Comparison of ENCODE assay signal across 23 mouse cellular contexts in the genomic region with DNA sequence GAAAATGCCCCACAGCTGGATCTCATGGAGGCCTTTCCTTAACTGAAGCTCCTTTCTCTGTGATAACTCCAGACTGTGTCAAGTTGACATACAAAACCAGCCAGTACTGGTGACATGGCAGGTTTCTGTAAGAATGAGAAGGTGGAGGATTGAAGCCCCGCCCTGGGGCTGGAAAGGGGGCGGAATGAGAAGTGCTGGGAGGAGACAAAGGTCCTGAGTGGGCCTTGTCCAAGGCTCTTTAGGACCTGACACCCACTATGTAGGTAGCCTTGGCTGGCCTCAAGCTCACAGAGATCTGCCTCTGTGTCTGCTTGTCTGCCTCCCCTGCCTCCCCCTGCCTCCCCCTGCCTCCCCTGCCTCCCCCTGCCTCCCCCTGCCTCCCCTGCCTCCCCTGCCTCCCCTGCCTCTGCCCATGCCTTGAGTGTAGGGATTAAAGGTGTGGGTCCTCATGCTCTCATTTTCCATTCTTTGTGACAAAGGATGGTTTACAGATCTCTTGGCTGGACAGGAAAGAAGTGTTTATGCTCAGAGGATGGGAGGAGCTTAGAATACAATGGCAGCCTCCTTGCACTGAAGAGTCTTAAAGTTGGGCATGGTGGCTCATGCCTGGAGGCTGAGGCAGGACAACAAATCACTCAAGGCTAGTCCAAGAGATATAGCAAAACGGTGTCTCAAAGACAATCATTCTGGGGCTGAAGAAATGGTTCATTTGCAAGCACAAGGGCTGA. TPM values are rescaled to one million over a fixed set of nuclear protein-coding genes. Genes with fewer than 3 reads are reported as not detected.
DNase-seq lines count a peak whose midpoint lies in the region; ATAC-seq lines count a peak whose summit lies in the region.
"Had no signal": no experiment of that assay in that cellular context is flagged by ENCODE, and none has a peak within 500 bp of the region (broad histone marks: within the 10 kb centered on the region; RNA-seq: fewer than 3 reads in every experiment).

No protein-coding gene starts in this region.

- H3K9me3 ChIP-seq in hindbrain, embryonic 11.5 days (ENCODE audit: control insufficient read depth, low read length) = no peaks in the 10 kb centered on the region
- H3K9me3 ChIP-seq: embryonic facial prominence, embryonic 12.5 days; forebrain, embryonic 13.5 days; heart, embryonic 12.5 days; hindbrain, embryonic 12.5 days had no signal

- H3K4me2 ChIP-seq in hindbrain, embryonic 11.5 days (replicated peaks; ENCODE audit: low read depth, low read length) = no peak overlapping the region
- H3K4me2 ChIP-seq: embryonic facial prominence, embryonic 12.5 days; forebrain, embryonic 13.5 days; heart, embryonic 12.5 days; hindbrain, embryonic 12.5 days had no signal

- no peak overlapping the region for H3K4me3 ChIP-seq in hindbrain, embryonic 11.5 days (ENCODE audit: low read depth, low read length)
- H3K4me3 ChIP-seq: embryonic facial prominence, embryonic 12.5 days; forebrain, embryonic 13.5 days; heart, embryonic 12.5 days; hindbrain, embryonic 12.5 days had no signal

- no peaks in the 10 kb centered on the region for H3K4me1 ChIP-seq in hindbrain, embryonic 11.5 days (replicated peaks; ENCODE audit: control insufficient read depth, insufficient read depth, low read length)

- ATAC-seq in hindbrain, embryonic 11.5 days (ENCODE audit: low FRiP score) = no peak
- ATAC-seq: activated CD4-positive, CD25-positive, alpha-beta regulatory T cell, adult 4 months; forebrain, embryonic 13.5 days; forebrain, postnatal 0 days; hindbrain, embryonic 16.5 days; inflammation-experienced regulatory T-cells, adult 6 months had no signal

- H3K27ac ChIP-seq in hindbrain, embryonic 11.5 days (ENCODE audit: low read depth, low read length) = no peak overlapping the region
- H3K27ac ChIP-seq: embryonic facial prominence, embryonic 12.5 days; forebrain, embryonic 13.5 days; hindbrain, embryonic 12.5 days had no signal

- no peaks in the 10 kb centered on the region for H3K36me3 ChIP-seq in hindbrain, embryonic 11.5 days (ENCODE audit: control insufficient read depth, insufficient read depth, low read length)
- H3K36me3 ChIP-seq: embryonic facial prominence, embryonic 12.5 days; heart, embryonic 12.5 days; hindbrain, embryonic 12.5 days had no signal

- H3K27me3 ChIP-seq in hindbrain, embryonic 11.5 days (ENCODE audit: control insufficient read depth, insufficient read depth, low read length) = no peaks in the 10 kb centered on the region
- H3K27me3 ChIP-seq: embryonic facial prominence, embryonic 12.5 days; forebrain, embryonic 13.5 days; heart, embryonic 12.5 days; hindbrain, embryonic 12.5 days had no signal

- peak; percentile 41 for DNase-seq in heart, adult 11 months
- no peak for DNase-seq in heart, adult 8-10 months (ENCODE audit: low spot score)
- DNase-seq in ES-CJ7 (ENCODE audit: low read depth, low spot score) = peak; percentile 77
- peak; percentile 91 for DNase-seq in ZHBTc4 (ENCODE audit: low read depth, low spot score)
- peak; percentile 48 for DNase-seq in lung, postnatal 10 days
- DNase-seq in gastrocnemius, postnatal 25 days = no peak
- no peak for DNase-seq in hindbrain, embryonic 11.5 days (ENCODE audit: low spot score)
- no peak for DNase-seq in Muller cell, postnatal 12 days (ENCODE audit: inconsistent ontology term)
- DNase-seq: adrenal gland, postnatal 14 days; cerebellum, adult 11-12 months; cerebellum, adult 9-10 months; cerebellum, postnatal 25 days; forebrain, postnatal 0 days; gastrocnemius, postnatal 36 days; heart, adult 18-20 months; heart, postnatal 36 days had no signal

- H3K9ac ChIP-seq in hindbrain, embryonic 11.5 days (ENCODE audit: low read depth, low read length) = no peak overlapping the region
- H3K9ac ChIP-seq: embryonic facial prominence, embryonic 12.5 days; forebrain, embryonic 13.5 days; forebrain, postnatal 0 days; heart, embryonic 12.5 days; hindbrain, embryonic 12.5 days had no signal

- WGBS in hindbrain, embryonic 11.5 days = 65% methylated on average over 3 of the region's 3 CpGs

RNA-seq across cellular contexts. Expression of a gene that starts 46.4 kb away (rescaled TPM):
- 10 to 100 TPM; 10.8 to 17.6 (median 14.2) TPM for total RNA-seq in heart, adult 8-10 months (2022)
- total RNA-seq in gastrocnemius, postnatal 25 days (2021) = 10 to 100 TPM; 23.7 to 26.0 TPM
- 19.9 and 23.7 TPM in 2 replicates for polyA plus RNA-seq in hindbrain, embryonic 11.5 days (2014; fragmentation: Nextera tagmentation; extraction: Ambion mirVana)

Comparison
In these comparisons a context has a peak if more than half of its experiments do, and no peak if none do; other contexts are left out.
1. DNase-seq: peak in heart, adult 11 months (single experiment), ES-CJ7 (single experiment), ZHBTc4 (single experiment) and lung, postnatal 10 days (single experiment); none in heart, adult 8-10 months (single experiment), gastrocnemius, postnatal 25 days (single experiment), hindbrain, embryonic 11.5 days (single experiment) and Muller cell, postnatal 12 days (single experiment).